Comparison of ENCODE assay signal across 17 mouse cellular contexts in genomic region chr14:99060616-99061015, GRCm38 (mm10). TPM values are rescaled to one million over a fixed set of nuclear protein-coding genes. Genes with fewer than 3 reads are reported as not detected.
A peak's percentile ranks its signal among the peaks of the same experiment; 100 is the strongest.
DNase-seq lines count a peak whose midpoint lies in the region; ATAC-seq lines count a peak whose summit lies in the region.
"Had no signal": no experiment of that assay in that cellular context is flagged by ENCODE, and none has a peak within 500 bp of the region (broad histone marks: within the 10 kb centered on the region; RNA-seq: fewer than 3 reads in every experiment).

No protein-coding gene starts in this region.

- H3K9ac ChIP-seq in forebrain, embryonic 13.5 days = no peak overlapping the region
- no peak overlapping the region for H3K9ac ChIP-seq in forebrain, embryonic 12.5 days
- no peak overlapping the region for H3K9ac ChIP-seq in neural tube, embryonic 15.5 days (replicated peaks)
- H3K9ac ChIP-seq: heart, embryonic 13.5 days; hindbrain, embryonic 14.5 days; limb, embryonic 12.5 days had no signal

- peaks cover 52% of the 10 kb centered on the region for H3K36me3 ChIP-seq in forebrain, embryonic 13.5 days (ENCODE audit: poor library complexity, severe bottlenecking)
- H3K36me3 ChIP-seq in forebrain, embryonic 12.5 days (replicated peaks) = peaks cover 48% of the 10 kb centered on the region
- H3K36me3 ChIP-seq in neural tube, embryonic 15.5 days = no peaks in the 10 kb centered on the region

- no peaks in the 10 kb centered on the region for H3K9me3 ChIP-seq in forebrain, embryonic 13.5 days (replicated peaks)
- no peaks in the 10 kb centered on the region for H3K9me3 ChIP-seq in forebrain, embryonic 12.5 days
- no peaks in the 10 kb centered on the region for H3K9me3 ChIP-seq in neural tube, embryonic 15.5 days (replicated peaks)
- H3K9me3 ChIP-seq: G1E; heart, embryonic 13.5 days; limb, embryonic 12.5 days; midbrain, embryonic 10.5 days had no signal

- H3K27ac ChIP-seq in forebrain, embryonic 13.5 days = no peak overlapping the region
- H3K27ac ChIP-seq in forebrain, embryonic 12.5 days = no peak overlapping the region
- no peak overlapping the region for H3K27ac ChIP-seq in neural tube, embryonic 15.5 days (replicated peaks)
- H3K27ac ChIP-seq: heart, embryonic 13.5 days; hindbrain, embryonic 14.5 days; limb, embryonic 12.5 days; midbrain, embryonic 10.5 days had no signal

- H3K27me3 ChIP-seq in forebrain, embryonic 13.5 days = no peaks in the 10 kb centered on the region
- no peaks in the 10 kb centered on the region for H3K27me3 ChIP-seq in forebrain, embryonic 12.5 days
- H3K27me3 ChIP-seq in neural tube, embryonic 15.5 days (replicated peaks) = no peaks in the 10 kb centered on the region
- H3K27me3 ChIP-seq: heart, embryonic 13.5 days; limb, embryonic 12.5 days had no signal

- no peaks in the 10 kb centered on the region for H3K4me1 ChIP-seq in forebrain, embryonic 13.5 days
- H3K4me1 ChIP-seq in forebrain, embryonic 12.5 days = no peaks in the 10 kb centered on the region
- no peaks in the 10 kb centered on the region for H3K4me1 ChIP-seq in neural tube, embryonic 15.5 days
- H3K4me1 ChIP-seq: heart, embryonic 13.5 days; limb, embryonic 12.5 days; midbrain, embryonic 10.5 days had no signal

- no peak overlapping the region for H3K4me2 ChIP-seq in forebrain, embryonic 13.5 days
- H3K4me2 ChIP-seq in forebrain, embryonic 12.5 days = no peak overlapping the region
- H3K4me2 ChIP-seq in neural tube, embryonic 15.5 days = no peak overlapping the region
- H3K4me2 ChIP-seq: heart, embryonic 13.5 days; hindbrain, embryonic 14.5 days; limb, embryonic 12.5 days had no signal

- ATAC-seq in forebrain, embryonic 13.5 days = peak; percentile 65
- ATAC-seq in forebrain, embryonic 12.5 days (ENCODE audit: low FRiP score) = no peak
- ATAC-seq in neural tube, embryonic 15.5 days (ENCODE audit: low FRiP score) = no peak

- no peak overlapping the region for H3K4me3 ChIP-seq in forebrain, embryonic 13.5 days
- no peak overlapping the region for H3K4me3 ChIP-seq in forebrain, embryonic 12.5 days (replicated peaks)
- H3K4me3 ChIP-seq in neural tube, embryonic 15.5 days (replicated peaks) = no peak overlapping the region
- H3K4me3 ChIP-seq: heart, embryonic 13.5 days; limb, embryonic 12.5 days; midbrain, embryonic 10.5 days had no signal

- peak; percentile 11 for DNase-seq in lung, postnatal 10 days
- DNase-seq in lung, postnatal 14 days = no peak
- DNase-seq in layer of hippocampus, adult 18-20 months (ENCODE audit: low spot score in 2 of 2) = peak; percentile 59 to 68
- DNase-seq in right cerebral cortex, postnatal 14 days = peak; percentile 21
- no peak for DNase-seq in gastrocnemius, postnatal 4 days (ENCODE audit: low spot score in 2 of 2)
- DNase-seq: gastrocnemius, postnatal 14 days; kidney, adult 11 months; kidney, postnatal 25 days; retina, postnatal 1 day had no signal

- WGBS in forebrain, embryonic 13.5 days = 85% methylated on average over 12 of the region's 12 CpGs
- WGBS in forebrain, embryonic 12.5 days = 94% methylated on average over 12 of the region's 12 CpGs
- WGBS in neural tube, embryonic 15.5 days = 89% methylated on average over 12 of the region's 12 CpGs

RNA-seq across cellular contexts. Expression of gene Bora, which starts 14.6 kb away (rescaled TPM):
- 48.2 and 50.4 TPM in 2 replicates for polyA plus RNA-seq in forebrain, embryonic 13.5 days (2015; fragmentation: Nextera tagmentation; extraction: Ambion mirVana)
- 68.0 and 77.7 TPM in 2 replicates for polyA plus RNA-seq in forebrain, embryonic 12.5 days (2016; fragmentation: Nextera tagmentation; extraction: Ambion mirVana)
- 1 to 10 TPM; 1.5 to 1.6 TPM for total RNA-seq in layer of hippocampus, adult 18-20 months (2021)
- polyA plus RNA-seq in neural tube, embryonic 15.5 days (2015; fragmentation: Nextera tagmentation; extraction: Ambion mirVana) = 14.0 and 22.5 TPM in 2 replicates
- 1 to 10 TPM; 8.0 to 8.9 TPM for total RNA-seq in gastrocnemius, postnatal 4 days (2021)

RNA-seq across cellular contexts. Expression of gene Mzt1, which starts 14.7 kb away (rescaled TPM):
- 131 and 146 TPM in 2 replicates for polyA plus RNA-seq in forebrain, embryonic 13.5 days (2015; fragmentation: Nextera tagmentation; extraction: Ambion mirVana)
- polyA plus RNA-seq in forebrain, embryonic 12.5 days (2016; fragmentation: Nextera tagmentation; extraction: Ambion mirVana) = 142 and 143 TPM in 2 replicates
- total RNA-seq in layer of hippocampus, adult 18-20 months (2021) = 10 to 100 TPM; 66.3 to 67.4 TPM
- 92.8 and 94.8 TPM in 2 replicates for polyA plus RNA-seq in neural tube, embryonic 15.5 days (2015; fragmentation: Nextera tagmentation; extraction: Ambion mirVana)
- total RNA-seq in gastrocnemius, postnatal 4 days (2021) = 10 to 100 TPM; 29.9 to 31.3 TPM

RNA-seq across cellular contexts. Expression of gene Pibf1, which starts 38.6 kb away (rescaled TPM):
- polyA plus RNA-seq in forebrain, embryonic 13.5 days (2015; fragmentation: Nextera tagmentation; extraction: Ambion mirVana) = 21.2 and 21.6 TPM in 2 replicates
- 24.1 and 24.7 TPM in 2 replicates for polyA plus RNA-seq in forebrain, embryonic 12.5 days (2016; fragmentation: Nextera tagmentation; extraction: Ambion mirVana)
- 10 to 100 TPM; 13.1 to 14.6 TPM for total RNA-seq in layer of hippocampus, adult 18-20 months (2021)
- polyA plus RNA-seq in neural tube, embryonic 15.5 days (2015; fragmentation: Nextera tagmentation; extraction: Ambion mirVana) = 17.6 and 18.0 TPM in 2 replicates
- 10 to 100 TPM; 13.6 to 15.1 TPM for total RNA-seq in gastrocnemius, postnatal 4 days (2021)

RNA-seq across cellular contexts. Expression of gene Dis3, which starts 39.0 kb away (rescaled TPM):
- polyA plus RNA-seq in forebrain, embryonic 13.5 days (2015; fragmentation: Nextera tagmentation; extraction: Ambion mirVana) = 24.8 and 29.8 TPM in 2 replicates
- polyA plus RNA-seq in forebrain, embryonic 12.5 days (2016; fragmentation: Nextera tagmentation; extraction: Ambion mirVana) = 43.9 and 47.6 TPM in 2 replicates
- total RNA-seq in layer of hippocampus, adult 18-20 months (2021) = 10 to 100 TPM; 14.6 to 20.8 TPM
- polyA plus RNA-seq in neural tube, embryonic 15.5 days (2015; fragmentation: Nextera tagmentation; extraction: Ambion mirVana) = 17.5 and 20.4 TPM in 2 replicates
- 10 to 100 TPM; 25.8 to 26.4 TPM for total RNA-seq in gastrocnemius, postnatal 4 days (2021)

Comparison
In these comparisons a context has a peak if more than half of its experiments do, and no peak if none do; other contexts are left out.
1. DNase-seq: peak in lung, postnatal 10 days (single experiment), layer of hippocampus, adult 18-20 months (2 of 2) and right cerebral cortex, postnatal 14 days (single experiment); none in lung, postnatal 14 days (single experiment) and gastrocnemius, postnatal 4 days (0 of 2).